Mouse (Mus musculus): Measurements from ENCODE around the gene Gpr3.

The Gpr3 gene

GRCm38 (mm10) chr4:133198337-133199180 lies 13.8 kb downstream of the Gpr3 start:
- no peak for DNase-seq (ENCODE audit: low read depth)

- DNase-seq (ENCODE audit: low read depth): no peak
These were observed 14.5 kb downstream of the Gpr3 start for GRCm38 (mm10) chr4:133197801-133198286.

GRCm38 (mm10) chr4:133197355-133197754 lies 15.0 kb downstream of the Gpr3 start:
- DNase-seq (ENCODE audit: low read depth): no peak

- DNase-seq (ENCODE audit: low read depth): no peak
These were observed 15.5 kb downstream of the Gpr3 start for GRCm38 (mm10) chr4:133196852-133197251.

GRCm38 (mm10) chr4:133196136-133196535 lies 16.2 kb downstream of the Gpr3 start:
- DNase-seq (ENCODE audit: low read depth): no peak

GRCm38 (mm10) chr4:133195014-133195413 lies 17.3 kb downstream of the Gpr3 start:
- no peak for DNase-seq (ENCODE audit: low read depth)

- DNase-seq (ENCODE audit: low read depth): no peak
These were observed 17.9 kb downstream of the Gpr3 start for GRCm38 (mm10) chr4:133194482-133194881.

- no peak for DNase-seq (ENCODE audit: low read depth)
These were observed 22.9 kb downstream of the Gpr3 start for GRCm38 (mm10) chr4:133189396-133189795.

GRCm38 (mm10) chr4:133186856-133187255 lies 25.5 kb downstream of the Gpr3 start:
- DNase-seq (ENCODE audit: low read depth): peak; percentile 51

GRCm38 (mm10) chr4:133185893-133186292 lies 26.4 kb downstream of the Gpr3 start:
- no peak for DNase-seq (ENCODE audit: low read depth)

GRCm38 (mm10) chr4:133184898-133185665 lies 27.3 kb downstream of the Gpr3 start:
- peak; percentile 56 for DNase-seq (ENCODE audit: low read depth)

GRCm38 (mm10) chr4:133184031-133184897 lies 28.1 kb downstream of the Gpr3 start:
- no peak for DNase-seq (ENCODE audit: low read depth)

- peak; percentile 50 for DNase-seq (ENCODE audit: low read depth)
These were observed 29.8 kb downstream of the Gpr3 start for GRCm38 (mm10) chr4:133182439-133183033.

GRCm38 (mm10) chr4:133179258-133179657 lies 33.1 kb downstream of the Gpr3 start:
- no peak for DNase-seq (ENCODE audit: low read depth)

GRCm38 (mm10) chr4:133178305-133178704 lies 34.0 kb downstream of the Gpr3 start:
- DNase-seq (ENCODE audit: low read depth): no peak

GRCm38 (mm10) chr4:133176761-133177403 lies 35.5 kb downstream of the Gpr3 start:
- DNase-seq (ENCODE audit: low read depth): no peak

GRCm38 (mm10) chr4:133175998-133176760 lies 36.2 kb downstream of the Gpr3 start:
- no peak for DNase-seq (ENCODE audit: low read depth)

- no peak for DNase-seq (ENCODE audit: low read depth)
These were observed 37.1 kb downstream of the Gpr3 start for GRCm38 (mm10) chr4:133175274-133175673.

- peak; percentile 54 for DNase-seq (ENCODE audit: low read depth)
These were observed 38.0 kb downstream of the Gpr3 start for GRCm38 (mm10) chr4:133174361-133174760.

- DNase-seq (ENCODE audit: low read depth): no peak
These were observed 39.9 kb downstream of the Gpr3 start for GRCm38 (mm10) chr4:133172451-133172850.
